Mouse (Mus musculus) skeletal muscle tissue, adult 2 months (tissue): ENCODE results near the gene Tmem270.

ENCODE experiments used
- DNase-seq: peaks from one replicate; pipeline ENCODE4 v3.0.0-alpha.2; 2012; ENCODE audit warnings: low read depth, low spot score

Gene Tmem270

GRCm38 (mm10) chr5:134929988-134930387 is 23.5 kb upstream of the Tmem270 start:
- DNase-seq, result no peak

DNA sequence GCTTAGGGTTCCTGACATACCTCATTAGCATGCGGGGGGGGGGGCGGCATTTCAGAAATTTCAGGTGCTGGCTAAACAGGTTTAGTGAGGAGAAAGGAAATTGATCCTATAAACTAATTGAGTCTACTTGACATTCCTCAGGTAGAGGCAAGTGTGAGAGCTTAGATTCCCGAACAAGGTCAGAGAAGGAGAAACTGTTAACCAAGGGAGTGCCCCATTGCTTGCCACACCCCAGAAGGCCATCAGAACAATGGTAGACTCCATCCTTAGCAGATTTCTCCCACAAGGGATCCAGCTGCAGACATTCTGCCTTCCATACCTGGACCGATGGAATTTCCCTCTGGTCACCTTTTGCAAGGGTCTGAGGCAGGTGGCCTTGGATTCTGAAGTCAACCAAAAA is 20.2 kb upstream of the Tmem270 start:
- no peak for DNase-seq

GRCm38 (mm10) chr5:134923141-134923540 is 16.6 kb upstream of the Tmem270 start:
- DNase-seq, result no peak

DNA sequence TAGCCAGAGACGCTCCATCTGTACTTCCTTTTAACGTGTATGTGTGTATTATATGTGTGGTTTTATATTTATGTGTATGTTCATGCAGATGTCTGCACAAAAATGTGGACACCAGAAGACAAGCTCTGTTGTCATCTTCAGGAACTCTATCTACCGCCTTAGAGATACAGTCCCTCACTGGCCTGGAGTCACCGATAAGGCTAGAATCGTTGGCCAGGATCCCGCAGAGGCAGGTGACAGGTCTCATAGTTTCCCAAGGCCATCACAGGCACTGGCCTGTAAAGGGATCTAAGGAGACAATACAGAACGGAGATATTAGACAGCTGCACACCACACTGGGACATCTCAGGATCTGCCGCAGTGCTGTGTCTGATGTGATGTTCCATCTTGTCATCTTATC is 14.6 kb upstream of the Tmem270 start:
- DNase-seq, result no peak

DNA sequence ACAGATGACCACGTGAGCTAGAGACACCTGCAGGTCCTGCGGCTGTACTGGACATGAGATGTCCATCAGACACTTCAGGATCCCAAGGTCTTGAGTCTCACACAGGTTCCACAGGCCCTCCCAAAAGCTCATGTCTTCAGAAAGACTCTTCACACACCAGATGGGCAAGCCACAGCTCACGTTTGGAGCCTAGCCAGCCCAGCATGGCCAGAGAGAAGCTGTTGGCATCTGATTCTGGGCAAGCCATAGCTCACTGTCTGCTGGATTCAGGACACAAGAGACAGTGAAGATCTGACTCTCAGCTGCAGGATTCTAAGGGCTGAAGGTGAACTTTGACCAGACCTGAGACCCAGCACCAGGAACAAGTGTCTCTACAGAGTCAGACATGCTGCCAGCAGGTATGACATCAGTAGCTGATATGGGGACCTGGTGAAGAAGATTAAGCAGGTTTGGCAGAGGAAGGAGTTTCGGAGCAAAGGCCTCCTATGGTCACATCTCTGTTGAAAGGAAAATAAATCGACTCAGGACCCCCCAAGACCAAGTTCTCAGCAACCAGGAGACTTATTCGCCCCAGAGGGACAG is 13.7 kb upstream of the Tmem270 start:
- no peak for DNase-seq

- no peak for DNase-seq
These were observed 12.6 kb upstream of the Tmem270 start for GRCm38 (mm10) chr5:134919097-134919496.

- DNase-seq, result no peak
These were observed 11.7 kb upstream of the Tmem270 start for GRCm38 (mm10) chr5:134918071-134918832.

DNA sequence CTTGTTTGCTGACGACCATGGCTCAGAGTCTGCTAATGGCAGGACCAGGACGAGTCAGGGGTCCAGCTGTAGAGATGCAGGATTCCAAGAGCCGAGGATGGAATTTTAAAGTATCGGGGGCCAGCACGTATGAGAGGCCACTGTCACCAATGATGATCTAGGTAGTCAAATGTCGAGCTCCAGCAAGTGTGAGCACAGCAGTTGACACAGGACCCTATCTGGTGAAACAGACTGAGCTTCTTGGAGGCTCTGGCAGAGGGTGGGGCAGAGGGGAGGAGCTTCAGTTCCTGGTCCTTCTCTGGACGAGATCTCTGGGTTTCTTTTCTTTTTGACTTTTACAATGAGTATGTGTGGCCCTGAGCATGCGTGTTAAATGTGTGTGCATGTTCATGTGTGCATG is 8.8 kb upstream of the Tmem270 start, which contains the start of gene Cldn13:
Gene Cldn13, minus strand, starts transcription at position 216 of the 400 bp plus-strand sequence.
- no peak for DNase-seq

DNA sequence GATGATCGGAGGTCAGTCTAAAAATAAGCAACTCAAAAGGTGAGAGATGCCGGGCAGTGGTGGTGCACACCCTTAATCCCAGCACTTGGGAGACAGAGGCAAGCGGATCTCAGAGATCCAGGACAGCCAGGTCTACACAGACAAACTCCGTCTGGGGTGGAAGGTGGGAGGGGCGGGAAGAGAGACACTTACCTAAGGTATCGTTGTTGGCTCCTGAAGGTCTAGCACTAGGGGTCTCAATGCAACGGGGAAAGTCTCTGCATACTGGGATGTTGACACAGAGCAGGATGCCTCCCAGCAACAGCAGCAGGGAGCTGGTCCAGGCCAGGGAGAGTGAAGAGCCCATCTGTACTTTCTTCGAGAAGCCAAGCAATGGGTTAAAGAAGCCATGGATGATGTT is 8.0 kb upstream of the Tmem270 start:
- no peak for DNase-seq

GRCm38 (mm10) chr5:134913753-134914152 is 7.2 kb upstream of the Tmem270 start:
- DNase-seq, result no peak

GRCm38 (mm10) chr5:134913352-134913751 is 6.8 kb upstream of the Tmem270 start:
- DNase-seq, result no peak

DNA sequence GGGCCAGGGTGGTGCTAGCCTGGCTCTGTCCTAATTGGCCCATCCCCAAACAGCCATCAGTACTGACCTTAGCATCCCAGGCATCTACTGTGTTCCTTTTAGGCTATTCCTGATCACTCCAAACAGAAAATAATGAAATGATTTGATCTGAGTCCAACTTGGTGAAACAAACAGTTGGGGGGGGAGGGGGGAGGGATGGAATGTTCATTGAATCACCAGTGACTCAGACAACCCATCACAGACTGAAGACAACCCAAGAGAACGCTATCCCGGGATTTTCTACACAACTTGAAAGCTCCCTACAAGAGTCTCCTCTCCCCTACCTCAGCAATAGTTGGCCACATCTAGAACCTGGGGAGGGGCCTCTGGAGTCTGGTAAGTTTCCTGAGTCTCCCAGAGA is 5.4 kb upstream of the Tmem270 start:
- DNase-seq, result no peak

- peak; percentile 80 for DNase-seq
These were observed 602 bp upstream of the Tmem270 start for GRCm38 (mm10) chr5:134907135-134907534.

DNA sequence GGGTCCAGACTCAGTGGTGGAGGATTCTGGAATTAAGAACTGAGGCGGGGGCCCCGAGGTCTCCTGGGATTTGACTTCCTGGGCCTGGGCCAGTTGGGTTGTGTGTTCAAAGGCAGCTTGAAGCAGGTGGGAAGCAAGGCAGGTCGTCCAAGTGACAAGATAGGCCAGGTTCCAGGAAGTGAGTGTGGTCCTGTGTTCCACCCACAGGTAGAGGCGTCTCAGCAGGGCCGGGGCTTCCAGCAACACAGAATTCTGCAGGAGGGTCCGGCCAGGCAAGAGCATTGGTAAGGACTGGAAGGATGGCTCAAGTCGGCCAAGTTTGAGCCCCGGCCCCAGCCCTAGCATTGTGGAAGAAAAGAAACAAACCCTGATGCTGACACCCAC is 4.9 kb downstream of the Tmem270 start:
- no peak for DNase-seq

- no peak for DNase-seq
These were observed 5.4 kb downstream of the Tmem270 start for GRCm38 (mm10) chr5:134901012-134901643.

DNA sequence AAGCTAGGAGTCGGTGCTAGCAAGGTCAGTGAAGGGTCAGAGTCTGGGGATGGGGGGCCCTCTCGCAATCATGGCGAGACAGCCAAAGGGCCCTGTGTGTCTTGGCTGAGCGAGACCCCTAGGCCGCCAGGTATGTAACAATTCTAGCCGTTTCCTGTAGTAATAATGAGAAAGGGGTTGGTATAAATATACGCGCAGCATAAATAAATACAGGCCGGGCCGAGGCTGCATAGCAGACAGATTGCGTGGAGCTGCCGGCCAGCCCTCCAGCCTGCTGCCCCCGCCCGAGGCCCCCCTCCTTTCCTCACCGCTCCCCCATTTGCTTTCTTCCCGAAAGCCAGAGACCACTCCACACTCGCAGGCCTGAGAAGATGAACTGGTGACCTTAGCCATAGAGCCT is 8.9 kb downstream of the Tmem270 start:
- DNase-seq, result no peak

DNA sequence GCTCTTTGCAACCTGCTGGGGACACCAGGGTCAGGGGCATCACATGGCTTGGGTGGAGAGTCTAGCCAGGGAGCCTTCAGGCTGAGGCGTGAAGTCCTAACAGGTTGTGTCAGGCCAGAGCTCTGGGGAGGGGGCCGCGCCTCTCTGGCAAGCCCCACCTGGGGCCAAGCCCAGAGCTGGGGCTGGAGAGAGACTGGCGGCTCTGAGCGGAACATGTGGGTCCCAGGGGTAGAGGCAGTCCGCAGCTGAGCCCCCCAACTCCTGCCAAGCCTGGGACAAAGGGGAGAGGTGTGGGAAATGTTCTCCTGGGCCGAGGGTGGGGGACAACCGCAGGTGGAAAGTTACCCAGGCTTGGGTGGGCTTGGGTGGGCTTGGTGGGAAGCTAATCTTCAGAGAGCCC is 9.6 kb downstream of the Tmem270 start:
- DNase-seq, result no peak

GRCm38 (mm10) chr5:134895291-134895690 is 11.2 kb downstream of the Tmem270 start:
- DNase-seq, result no peak

GRCm38 (mm10) chr5:134892717-134893116 is 13.8 kb downstream of the Tmem270 start:
- no peak for DNase-seq

- no peak for DNase-seq
These were observed 15.0 kb downstream of the Tmem270 start for GRCm38 (mm10) chr5:134891552-134891951.

DNA sequence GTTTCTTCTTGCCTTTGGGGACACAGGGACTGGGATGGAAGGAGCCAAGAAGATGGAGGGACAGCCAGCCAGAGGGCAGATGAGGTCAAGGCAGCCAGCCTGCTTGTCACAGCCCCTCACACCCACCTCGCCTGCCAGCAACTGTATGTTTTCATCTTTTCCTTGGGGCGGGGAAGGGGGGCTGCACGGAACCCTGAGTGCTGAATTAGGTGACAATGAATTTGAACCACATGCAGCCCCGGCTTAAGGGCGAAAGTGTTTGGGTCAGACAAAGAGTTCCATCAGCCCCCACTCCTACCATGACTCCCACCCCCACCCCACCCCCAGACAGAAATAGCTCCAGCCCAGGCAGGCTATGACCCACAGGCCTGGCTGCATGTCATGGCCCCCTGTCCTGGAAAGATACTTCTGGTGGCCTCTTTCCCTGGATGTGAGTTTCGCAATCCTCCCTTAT is 15.9 kb downstream of the Tmem270 start:
- DNase-seq, result no peak

- no peak for DNase-seq
These were observed 18.0 kb downstream of the Tmem270 start for GRCm38 (mm10) chr5:134888505-134888904.
